ENCODE assay signal across 17 mouse cellular contexts in the genomic region with DNA sequence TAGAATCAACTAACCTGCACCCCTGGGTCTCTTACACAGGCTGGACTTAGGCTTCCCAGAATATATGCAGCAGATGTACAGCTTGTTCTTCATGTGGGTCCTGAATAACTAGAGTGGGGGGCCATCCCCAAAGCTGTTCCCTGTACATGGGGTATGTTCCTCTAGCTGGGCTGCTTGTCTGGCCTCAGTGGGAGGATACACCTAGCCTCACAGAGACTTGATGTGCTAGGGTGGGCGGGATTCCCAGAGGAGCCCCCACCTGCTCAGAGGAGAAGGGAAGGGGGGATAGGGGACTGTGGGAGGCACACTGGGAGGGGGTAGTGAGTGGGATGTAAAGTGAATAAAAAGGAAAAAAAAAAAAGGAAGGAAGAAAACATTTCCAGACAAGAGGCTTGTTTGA.
"Had no signal": no experiment of that assay in that cellular context is flagged by ENCODE, and none has a peak within 500 bp of the region (broad histone marks: within the 10 kb centered on the region; RNA-seq: fewer than 3 reads in every experiment).

No protein-coding gene starts in this region.

- DNase-seq: lung, adult 2 months; lung, postnatal 14 days; lung, postnatal 36 days; right cerebral cortex, postnatal 14 days; thymus, adult 2 months; thymus, postnatal 25 days; thymus, postnatal 4 days had no signal

- H3K9me3 ChIP-seq: lung, embryonic 15.5 days; megakaryocyte, embryonic 14.5 days; midbrain, embryonic 13.5 days; midbrain, embryonic 15.5 days; neural tube, embryonic 13.5 days; stomach, embryonic 15.5 days had no signal

- H3K27me3 ChIP-seq: lung, embryonic 15.5 days; megakaryocyte, embryonic 14.5 days; midbrain, embryonic 15.5 days; neural tube, embryonic 13.5 days; stomach, embryonic 15.5 days had no signal

- H3K4me3 ChIP-seq: lung, embryonic 15.5 days; megakaryocyte, embryonic 14.5 days; midbrain, embryonic 13.5 days; midbrain, embryonic 15.5 days; neural tube, embryonic 13.5 days; stomach, embryonic 15.5 days had no signal

- H3K9ac ChIP-seq: lung, embryonic 15.5 days; midbrain, embryonic 13.5 days; midbrain, embryonic 15.5 days; neural tube, embryonic 13.5 days; stomach, embryonic 15.5 days had no signal

- H3K4me1 ChIP-seq: stomach, embryonic 15.5 days had no signal

- ATAC-seq: lung, postnatal 0 days; midbrain, embryonic 13.5 days; midbrain, embryonic 15.5 days had no signal

- H3K36me3 ChIP-seq: midbrain, embryonic 15.5 days; stomach, embryonic 15.5 days had no signal

- H3K27ac ChIP-seq: lung, embryonic 15.5 days; macrophage; midbrain, embryonic 13.5 days; midbrain, embryonic 15.5 days; neural tube, embryonic 13.5 days; stomach, embryonic 15.5 days; stomach, postnatal 0 days had no signal

- H3K4me2 ChIP-seq: lung, embryonic 15.5 days; midbrain, embryonic 11.5 days; midbrain, embryonic 13.5 days; midbrain, embryonic 15.5 days; neural tube, embryonic 13.5 days; stomach, embryonic 15.5 days had no signal
